Mouse (Mus musculus): ENCODE results near the gene Frat2.

DNA sequence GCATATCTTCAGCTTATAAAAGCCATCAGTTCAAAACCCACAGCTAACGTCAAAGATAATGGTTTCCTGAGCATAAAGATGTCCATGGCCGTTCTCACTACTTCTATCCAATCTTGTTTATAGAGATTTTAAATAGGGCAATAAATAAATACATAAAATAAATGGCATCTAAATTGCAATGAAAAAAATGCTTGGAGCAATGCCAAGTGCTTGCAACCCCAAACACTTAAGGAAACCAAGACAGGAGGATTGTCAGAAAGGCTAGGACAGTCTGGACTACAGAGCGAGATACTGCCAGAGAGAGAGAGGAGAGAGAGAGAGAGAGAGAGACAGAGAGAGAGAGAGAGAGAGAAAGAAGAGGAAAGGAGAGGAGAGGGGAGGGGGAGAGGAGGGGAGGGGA, 21.4 kb downstream of the Frat2 start:
- TF ChIP-seq KAT2A (conservative IDR thresholded peaks at IDR 0.05; ENCODE audit: low read depth, low read length) (no peak), E2F4 (IDR thresholded peaks at IDR 0.05; ENCODE audit: borderline replicate concordance, low read depth, low read length) (no peak), POLR2A (IDR thresholded peaks at IDR 0.05; ENCODE audit: control insufficient read depth in 1 of 2, insufficient read depth in 1 of 2, low read depth in 1 of 2, low read length in 2 of 2, poor library complexity in 1 of 2) (no peak)

All from MEL (cell line).